Mouse (Mus musculus): ENCODE data around the gene Slc8a2. TPM values are rescaled to one million over a fixed set of nuclear protein-coding genes. Genes with fewer than 3 reads are reported as not detected.

The Slc8a2 gene
- total RNA-seq, 2 experiments from 2014 or later: 0.15 to 0.16 TPM

GRCm38 (mm10) chr7:16125829-16126228, 3.8 kb upstream of the Slc8a2 start:
- DNase-seq: no peak

DNA sequence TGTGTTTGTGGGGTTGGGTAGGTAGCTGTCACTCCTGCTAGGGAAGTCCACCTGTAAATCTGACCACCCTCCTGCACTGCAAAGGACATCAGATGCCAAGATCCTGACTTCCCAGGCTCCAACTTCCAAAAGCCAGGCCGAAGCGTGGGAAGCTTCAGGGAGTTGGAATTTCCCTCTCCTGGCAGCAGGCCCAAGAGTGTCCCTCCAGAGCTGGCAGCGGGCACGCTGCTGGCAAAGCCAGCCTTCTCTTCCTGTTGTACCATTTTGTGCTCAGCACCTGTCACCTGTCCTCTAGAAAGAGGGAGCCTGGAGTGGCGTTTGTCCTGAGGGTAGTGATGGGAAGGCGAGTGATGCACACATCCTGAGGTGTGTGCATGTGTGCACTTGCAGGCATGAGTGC, 1.3 kb upstream of the Slc8a2 start:
- DNase-seq: no peak

GRCm38 (mm10) chr7:16128899-16129298, 727 bp upstream of the Slc8a2 start:
- DNase-seq: no peak

DNA sequence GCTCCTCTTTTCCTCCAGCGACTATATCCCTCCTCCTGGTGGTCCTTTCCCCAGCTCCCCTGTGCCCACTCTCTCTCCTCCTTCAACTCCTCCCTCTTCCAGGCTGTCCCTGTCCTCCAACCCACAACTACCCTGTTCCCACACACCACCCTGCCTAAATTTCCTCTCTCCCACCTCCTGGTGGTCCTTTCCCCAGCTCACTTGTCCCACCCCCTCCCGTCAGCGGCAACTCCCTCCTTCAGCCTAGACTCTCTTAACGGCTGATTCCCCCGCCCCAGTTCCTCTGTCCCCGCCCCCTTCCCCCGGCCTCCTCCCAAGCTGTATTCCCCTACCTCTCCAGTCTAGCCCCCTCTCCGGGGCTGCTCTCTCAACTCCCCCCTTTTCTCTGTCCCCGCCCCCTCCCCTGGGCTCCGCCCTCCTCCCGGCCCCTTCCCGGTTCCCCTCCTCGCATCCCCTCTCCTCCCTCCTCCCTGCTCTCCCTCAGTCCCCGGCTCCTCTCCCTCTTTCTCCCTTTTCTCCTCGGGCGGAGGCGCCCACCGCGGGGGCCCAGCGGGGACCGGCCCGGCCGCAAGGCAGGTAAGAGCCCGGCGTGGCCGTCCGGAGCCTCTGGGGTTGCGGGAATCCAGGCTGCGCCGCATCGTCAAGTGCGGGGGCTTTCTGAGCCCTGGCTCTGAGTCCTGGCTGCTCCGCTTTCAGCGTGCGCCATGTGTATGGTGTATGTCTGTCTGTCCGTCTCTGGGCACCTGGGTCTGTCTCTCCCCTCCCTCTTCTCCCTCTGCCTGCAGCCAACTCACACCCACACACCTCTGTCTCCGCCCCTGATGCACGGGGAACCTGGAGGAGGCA, 443 bp downstream of the Slc8a2 start:
- DNase-seq: no peak

GRCm38 (mm10) chr7:16130956-16131634, 1.5 kb downstream of the Slc8a2 start:
- no peak for DNase-seq

GRCm38 (mm10) chr7:16132161-16132581, 2.5 kb downstream of the Slc8a2 start:
- no peak for DNase-seq

DNA sequence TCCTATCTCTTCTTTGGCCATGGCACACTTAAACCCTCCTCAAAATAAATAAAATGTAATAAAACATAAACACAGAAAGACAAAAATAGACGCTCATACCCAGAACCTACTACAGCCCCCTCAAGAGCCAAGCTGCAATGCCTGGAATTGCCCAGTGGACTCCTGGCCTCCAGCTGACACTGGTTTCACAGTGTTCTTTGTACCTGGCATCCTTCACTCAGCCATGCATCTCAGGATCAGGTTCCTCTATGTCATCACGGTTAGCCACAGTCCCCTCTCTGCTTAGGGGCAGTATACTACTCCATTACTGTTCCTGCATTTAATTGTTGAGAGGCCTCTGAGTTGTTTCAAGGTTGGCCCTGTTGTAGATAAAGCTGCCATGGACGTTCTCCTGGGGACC, 3.3 kb downstream of the Slc8a2 start:
- no peak for DNase-seq

DNA sequence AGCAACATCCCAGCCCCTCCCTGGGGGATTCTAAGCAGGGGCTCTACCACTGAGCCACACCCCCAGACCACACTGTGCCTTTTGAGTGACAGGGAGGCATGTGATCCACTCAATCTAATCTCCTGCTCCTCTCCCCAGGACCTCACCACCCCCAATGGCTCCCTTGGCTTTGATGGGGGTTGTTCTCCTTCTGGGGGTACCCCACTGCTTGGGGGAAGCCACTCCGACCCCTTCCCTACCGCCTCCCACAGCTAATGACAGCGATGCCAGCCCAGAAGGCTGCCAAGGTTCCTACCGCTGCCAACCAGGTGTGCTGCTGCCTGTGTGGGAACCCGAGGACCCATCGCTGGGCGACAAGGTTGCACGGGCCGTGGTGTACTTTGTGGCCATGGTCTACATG, 4.1 kb downstream of the Slc8a2 start:
- DNase-seq: no peak

DNA sequence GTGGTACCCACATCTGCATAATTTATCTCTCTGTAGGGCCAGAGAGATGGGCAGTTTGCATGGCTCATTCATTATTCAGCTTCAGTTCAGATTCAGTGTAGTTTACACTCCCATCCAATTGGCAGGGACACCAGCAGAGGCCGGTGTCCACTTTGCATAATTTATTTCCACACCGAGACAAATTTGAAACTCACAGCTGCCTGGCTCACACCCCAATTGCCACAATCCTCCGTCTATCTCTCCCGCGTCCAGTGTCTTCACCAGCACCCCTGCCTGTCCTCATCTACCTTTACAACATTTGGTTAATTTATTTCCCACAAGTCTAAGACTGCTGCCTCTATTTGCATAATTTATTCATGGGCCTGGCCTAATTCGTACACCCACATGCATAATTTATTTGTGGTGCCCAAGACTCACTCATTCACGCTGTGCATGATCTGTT, 5.3 kb downstream of the Slc8a2 start:
- no peak for DNase-seq

- no peak for DNase-seq
Measured at GRCm38 (mm10) chr7:16146489-16147410, 17.1 kb downstream of the Slc8a2 start.

DNA sequence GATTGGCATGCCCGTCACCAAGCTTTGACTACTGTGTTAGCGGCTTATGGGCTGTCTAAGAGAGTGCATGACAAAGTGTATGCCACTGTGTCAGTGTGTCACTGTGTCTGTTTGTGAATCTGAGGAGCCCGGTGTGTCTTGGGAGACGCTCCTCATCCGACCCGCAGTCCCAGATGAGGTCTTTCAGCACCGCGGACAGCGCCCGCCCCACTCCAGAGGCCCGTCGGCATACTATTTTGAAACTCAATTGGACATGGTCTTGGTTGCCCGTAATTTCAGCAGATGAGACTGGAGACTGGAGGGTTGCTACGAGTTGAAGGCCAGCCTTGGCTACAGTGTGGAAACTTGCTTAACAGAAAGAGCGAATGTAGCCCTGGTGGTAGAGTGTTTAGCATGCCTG, 18.0 kb downstream of the Slc8a2 start:
- no peak for DNase-seq

DNA sequence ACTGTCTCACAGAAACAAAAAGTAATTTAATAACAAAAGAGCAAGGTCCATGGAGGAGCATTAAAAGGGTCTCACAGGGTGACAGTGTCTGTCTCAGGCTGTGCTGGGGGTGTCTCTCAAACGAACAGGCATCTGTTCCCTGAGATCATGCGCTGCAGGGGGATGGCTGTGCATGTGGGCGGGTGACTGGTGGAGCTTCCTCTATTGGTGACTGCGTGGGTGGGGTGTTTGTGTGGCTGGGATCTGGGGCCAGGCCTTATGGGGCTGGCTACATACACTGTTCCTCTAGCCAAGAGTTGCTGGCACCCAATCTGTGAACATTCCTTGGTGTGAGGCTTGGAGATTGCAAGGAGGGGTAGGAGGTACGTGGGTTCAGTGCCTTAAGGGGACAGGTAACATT, 19.6 kb downstream of the Slc8a2 start:
- DNase-seq: no peak

- DNase-seq: no peak
Measured at GRCm38 (mm10) chr7:16150191-16151145, 20.8 kb downstream of the Slc8a2 start.

DNA sequence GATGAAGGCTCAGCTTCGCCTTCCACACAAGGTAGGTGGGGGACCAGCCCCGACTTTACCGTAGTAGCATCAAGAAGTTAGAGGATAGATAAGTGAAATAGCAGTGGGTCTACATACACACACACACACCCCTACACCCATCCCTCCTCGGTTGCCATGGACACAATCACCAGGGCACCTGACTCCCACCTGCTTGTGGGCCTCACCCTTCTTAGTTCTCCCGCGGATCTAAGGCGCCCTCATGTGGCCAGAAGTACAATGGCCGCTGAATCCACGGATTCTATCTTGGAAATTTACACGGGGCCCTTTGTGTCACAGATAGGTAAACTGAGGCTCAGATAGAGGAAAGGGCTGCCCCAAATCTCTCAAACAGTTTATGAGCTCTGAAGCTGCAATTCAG, 23.9 kb downstream of the Slc8a2 start:
- no peak for DNase-seq

DNA sequence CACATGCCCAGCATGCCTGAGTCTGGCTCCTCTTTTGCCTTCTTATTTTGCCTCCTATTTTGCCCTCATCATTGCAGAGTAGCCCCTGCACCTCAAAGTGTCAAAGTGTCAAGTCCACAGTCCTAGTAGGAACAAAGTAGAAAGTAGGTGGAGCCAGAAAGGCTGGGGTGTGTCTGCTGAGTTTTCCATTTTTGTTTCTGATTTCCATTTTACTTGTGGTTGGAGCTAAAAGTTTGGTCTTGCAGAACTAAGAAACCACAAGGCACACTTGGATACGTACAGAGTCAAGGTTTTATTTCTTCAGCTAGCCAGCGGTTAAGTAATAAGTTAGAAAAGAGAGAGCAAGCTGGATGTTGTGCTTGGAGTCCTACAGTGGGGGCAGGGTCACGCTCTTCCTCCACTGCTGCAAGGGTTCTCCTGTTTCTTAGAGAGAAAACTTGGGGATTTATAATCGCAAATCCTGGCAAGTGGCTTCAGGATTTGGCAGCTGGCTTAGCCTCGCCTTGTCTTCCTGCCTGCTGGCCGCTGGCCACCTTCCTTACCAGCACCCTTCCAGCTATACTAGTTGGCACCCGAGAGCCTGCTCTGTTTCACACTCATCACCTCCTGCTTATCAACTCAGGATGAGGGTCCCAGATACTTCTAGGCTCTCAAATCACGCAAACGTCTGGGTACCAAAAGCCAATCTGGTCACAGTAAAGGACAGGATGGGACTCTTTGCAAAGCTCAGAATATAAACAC, 25.7 kb downstream of the Slc8a2 start:
- DNase-seq: no peak

- DNase-seq: no peak
Measured at GRCm38 (mm10) chr7:16156105-16156714, 26.6 kb downstream of the Slc8a2 start.

DNA sequence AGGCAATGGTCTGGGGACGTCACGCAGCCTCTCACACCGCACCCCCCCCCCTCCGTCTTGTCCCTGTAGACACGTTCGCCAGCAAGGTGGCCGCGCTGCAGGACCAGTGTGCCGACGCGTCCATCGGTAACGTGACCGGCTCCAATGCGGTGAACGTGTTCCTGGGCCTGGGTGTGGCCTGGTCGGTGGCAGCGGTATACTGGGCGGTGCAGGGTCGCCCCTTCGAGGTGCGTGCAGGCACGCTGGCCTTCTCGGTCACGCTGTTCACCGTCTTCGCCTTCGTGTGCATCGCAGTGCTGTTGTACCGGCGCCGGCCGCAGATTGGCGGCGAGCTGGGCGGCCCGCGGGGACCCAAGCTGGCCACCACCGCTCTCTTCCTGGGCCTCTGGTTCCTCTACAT, 29.1 kb downstream of the Slc8a2 start:
- no peak for DNase-seq

GRCm38 (mm10) chr7:16160702-16161101, 31.1 kb downstream of the Slc8a2 start:
- no peak for DNase-seq

GRCm38 (mm10) chr7:16161302-16161701, 31.7 kb downstream of the Slc8a2 start:
- no peak for DNase-seq

DNA sequence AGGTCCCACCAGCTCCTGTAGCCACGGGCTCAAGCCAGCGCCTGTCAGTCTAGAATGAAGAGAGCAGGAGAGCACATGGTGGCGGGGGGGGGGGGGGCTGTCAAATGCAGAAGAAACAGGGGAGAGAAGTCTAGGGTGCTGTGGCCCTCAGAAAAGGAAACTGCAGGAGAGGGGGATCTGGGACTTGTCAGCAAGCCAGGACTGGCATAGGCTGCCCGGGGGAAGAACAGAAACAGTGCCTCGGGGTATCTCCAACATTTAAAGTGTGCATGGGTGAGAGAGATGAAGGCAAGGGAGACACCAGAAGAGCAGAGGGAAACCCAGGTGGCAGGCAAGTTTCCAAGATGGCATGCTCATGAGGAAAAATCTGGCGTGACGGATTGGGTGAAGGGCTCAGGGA, 32.4 kb downstream of the Slc8a2 start:
- no peak for DNase-seq

All from gastrocnemius, postnatal 25 days (tissue).